Mouse (Mus musculus) MN1 (cell line): ENCODE measurements around the gene Armc2.

ENCODE experiments used
- DNase-seq: peaks from one replicate; pipeline ENCODE4 v3.0.0-alpha.2; 2016; ENCODE audit warnings: low spot score

The Armc2 gene

DNA sequence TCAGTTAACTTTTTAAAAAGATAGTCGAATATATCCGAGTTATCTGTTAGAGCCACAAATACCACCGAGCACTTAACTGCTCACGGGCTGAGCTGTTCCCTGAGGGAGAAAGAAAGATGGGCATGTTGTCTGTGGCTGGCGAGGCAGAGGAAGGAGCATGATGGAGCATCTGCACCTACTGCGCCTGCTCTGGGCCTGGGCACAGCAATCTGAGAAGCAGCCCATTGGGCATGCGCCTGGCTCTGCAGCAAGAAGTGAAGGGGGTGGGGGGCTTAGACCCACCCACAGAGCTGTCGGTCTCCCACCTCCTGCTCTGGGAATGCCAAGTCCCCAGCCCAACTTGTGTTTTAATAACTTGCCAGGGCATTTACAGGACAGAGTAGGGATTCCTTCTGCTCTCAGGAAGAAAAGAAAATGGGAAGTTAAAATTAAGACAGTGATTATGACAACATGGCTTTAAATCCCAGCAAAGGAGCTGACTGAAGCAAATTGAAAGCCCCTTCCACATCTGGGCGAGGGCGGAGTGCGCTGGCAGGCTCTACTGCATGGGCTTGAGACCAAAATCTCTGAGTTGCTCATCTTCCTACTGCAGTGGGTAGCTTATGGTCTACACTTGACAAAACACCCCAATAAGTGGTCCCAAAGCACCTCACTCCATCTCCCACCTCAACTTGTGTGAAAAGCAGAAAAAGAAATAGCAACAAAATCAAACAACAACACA, 50.2 kb downstream of the Armc2 start:
- DNase-seq, result no peak

DNA sequence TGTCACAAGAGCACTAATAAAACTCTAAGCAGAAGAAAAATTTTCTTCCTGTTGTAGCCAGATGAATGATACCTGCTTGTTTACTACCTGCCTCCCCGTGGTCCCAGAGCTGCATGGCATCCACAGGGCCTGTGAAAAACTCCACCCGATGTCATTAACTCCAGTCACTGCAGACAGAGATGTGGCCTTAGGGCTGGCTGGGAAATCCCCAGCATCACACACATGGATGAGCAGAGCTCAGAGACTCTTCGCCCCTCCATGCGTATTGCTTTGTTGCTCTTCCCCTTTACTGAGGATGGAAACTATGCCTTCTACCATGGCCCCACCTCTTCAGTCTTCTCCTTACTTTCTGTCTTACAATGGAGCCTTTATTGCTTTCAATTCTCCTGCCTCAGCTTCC, 55.5 kb downstream of the Armc2 start:
- no peak for DNase-seq

DNA sequence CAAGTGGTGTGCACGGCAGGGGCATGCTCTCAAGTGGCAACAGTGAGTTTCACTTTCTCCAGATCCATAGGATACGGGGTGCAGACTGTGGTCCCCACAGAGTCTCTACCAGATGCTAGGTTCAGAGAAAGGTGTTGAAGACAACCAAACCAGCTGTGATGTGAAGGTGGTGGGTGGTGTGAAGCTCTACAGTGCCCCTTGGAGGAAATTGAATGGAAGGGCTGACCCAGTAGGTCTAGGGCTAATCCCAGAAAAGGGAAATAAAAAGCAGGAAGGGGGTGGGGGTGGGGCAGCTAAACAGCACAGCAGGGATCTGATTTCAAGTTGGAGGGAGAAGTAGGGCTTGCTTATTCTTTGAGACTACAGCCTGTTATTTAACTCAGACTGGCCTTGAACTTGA, 58.4 kb downstream of the Armc2 start:
- no peak for DNase-seq

DNA sequence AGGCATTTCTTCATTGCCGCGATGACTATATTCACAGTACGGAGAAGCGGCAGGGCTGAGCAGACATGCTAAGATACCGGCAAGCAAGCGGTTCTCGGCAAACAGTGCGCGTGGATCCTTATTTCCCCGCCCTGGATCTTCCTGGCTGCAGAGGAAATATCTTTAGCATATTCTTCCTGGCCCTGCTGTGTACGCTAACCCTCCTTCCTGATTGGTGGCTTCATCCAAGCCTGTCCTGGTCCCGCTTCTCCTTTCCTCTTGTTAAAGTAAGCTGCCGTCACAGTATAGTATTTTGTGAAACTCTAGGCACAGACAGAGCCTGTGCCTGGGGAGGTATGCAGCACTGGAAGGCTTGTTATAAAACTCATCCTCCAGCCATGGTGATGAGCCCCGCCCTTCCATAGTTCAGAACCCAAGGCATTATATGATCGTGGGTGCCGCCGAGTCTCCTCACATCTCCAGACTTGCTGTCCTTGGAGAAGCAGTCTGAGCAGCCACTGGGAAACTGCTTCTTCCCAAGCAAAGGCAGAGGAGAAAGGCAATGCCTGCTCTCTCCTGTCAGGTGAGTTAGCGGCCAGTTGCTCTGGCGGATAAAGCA, 59.5 kb downstream of the Armc2 start:
- no peak for DNase-seq

DNA sequence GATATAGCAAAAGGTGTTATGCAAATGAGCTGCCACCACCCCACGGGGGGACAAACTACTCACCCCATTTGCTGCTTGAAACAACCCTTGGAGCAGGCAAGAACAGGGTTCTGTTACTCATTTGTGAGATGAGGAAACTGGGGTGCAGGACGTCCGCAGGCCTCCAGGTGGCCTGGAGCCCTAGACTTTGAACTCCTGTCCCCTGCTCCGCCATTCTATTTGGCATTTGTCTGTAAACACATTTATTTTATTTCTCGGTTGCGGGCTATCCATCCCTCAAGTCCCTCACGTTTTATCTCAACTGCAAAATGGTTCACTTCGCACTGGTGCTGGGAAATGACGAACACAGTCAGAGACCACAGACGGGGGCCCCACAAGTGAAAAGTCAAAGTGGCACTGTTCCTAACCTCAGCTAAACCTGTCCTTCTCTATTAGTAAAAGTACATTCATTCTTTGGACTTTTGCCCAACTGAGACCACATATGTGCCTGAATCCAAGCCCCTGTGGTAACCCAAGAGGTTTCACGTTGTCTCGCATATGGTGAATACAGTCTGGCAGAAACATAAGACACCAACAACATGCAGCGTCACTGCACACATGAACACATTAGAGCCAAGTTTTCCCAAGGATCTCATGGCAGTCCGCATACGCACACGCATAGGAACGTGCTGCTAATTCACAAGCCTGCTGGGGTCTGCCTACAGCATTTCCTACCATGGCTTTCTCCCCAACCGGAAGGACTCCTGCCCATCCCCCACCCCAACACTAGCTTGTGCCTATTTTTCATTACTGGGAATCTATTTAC, 60.6 kb downstream of the Armc2 start:
- DNase-seq, result no peak

DNA sequence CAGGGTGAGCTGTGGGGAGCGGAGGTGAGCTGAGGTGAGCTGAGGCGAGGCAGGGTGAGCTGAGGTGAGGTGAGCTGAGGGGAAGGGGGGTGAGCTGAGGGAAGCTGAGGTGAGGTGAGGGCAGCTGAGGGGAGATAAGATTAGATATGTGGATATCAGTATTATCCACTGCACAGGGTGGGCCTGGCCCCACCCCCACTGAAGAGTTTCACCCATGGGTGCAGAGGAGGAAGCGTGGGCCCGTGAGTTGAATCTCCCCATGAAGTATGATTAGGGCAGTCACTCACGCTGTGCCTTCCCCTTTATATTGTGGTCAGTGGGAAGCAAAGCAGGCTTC, 64.7 kb downstream of the Armc2 start:
- DNase-seq, result no peak

DNA sequence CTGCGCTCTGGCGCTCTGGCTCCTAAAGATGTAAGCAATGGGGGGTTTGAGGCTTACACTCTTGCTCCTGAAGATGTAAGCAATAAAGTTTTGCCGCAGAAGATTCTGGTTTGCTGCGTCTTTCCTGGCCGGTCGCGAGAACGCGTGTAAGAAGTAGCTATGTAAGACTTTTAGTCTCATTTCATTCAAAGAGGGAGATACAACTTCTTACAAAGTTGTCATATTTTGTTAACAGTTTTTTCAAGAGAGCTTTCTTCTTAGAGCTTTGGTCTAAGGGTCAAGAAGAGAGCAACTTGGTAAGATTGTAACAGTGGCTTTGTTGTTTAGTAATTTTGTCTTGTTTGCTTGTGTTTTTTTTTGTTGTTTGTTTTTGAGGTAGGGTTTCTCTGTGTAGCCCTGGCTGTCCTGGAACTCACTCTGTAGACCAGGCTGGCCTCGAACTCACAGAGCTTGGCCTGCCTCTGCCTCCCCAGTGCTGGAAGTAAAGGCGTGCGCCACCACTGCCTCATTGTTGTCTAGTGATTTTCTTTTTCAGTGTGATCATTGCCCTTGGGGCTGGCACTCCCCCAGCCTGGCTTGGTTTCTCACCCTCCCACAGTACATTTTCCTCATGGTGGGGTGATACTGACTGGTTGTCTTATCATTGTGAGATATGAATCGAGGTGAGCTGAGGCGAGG, 65.3 kb downstream of the Armc2 start:
- no peak for DNase-seq

DNA sequence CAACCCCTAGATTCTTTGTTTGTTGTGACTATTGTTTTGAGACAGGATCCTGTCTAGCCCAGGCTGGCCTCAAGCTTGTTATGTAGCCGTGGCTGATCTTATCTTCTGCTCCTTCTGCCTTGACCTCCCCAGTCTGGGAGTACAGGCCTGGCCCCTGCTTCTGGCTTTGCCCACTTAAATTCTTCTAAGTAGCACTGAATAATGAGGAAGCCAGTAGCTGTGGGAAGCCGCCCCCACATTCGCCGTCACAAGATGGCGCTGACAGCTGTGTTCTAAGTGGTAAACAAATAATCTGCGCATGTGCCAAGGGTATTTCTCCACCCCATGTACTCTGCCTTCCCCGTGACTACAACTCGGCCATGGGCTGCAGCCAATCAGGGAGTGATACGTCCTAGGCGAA, 65.9 kb downstream of the Armc2 start:
- peak; percentile 70 for DNase-seq

DNA sequence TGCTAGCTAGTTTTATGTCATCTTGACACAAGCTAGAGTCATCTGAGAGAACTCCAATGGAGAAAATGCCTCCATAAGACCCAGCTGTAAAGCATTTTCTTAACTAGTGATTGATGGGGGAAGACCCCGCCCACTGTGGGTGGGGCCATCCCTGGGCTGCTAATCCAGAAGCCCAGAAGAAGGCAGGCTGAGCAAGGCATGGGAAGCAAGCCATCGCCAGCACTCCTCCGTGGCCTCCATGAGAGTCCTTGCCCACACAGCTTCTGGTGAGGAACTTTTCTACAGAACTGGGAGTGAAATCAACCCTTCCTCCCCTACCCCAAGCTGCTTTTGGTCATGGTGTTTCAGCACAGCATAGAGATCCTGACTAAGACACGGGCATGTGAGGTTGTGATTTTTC, 79.2 kb downstream of the Armc2 start:
- no peak for DNase-seq

DNA sequence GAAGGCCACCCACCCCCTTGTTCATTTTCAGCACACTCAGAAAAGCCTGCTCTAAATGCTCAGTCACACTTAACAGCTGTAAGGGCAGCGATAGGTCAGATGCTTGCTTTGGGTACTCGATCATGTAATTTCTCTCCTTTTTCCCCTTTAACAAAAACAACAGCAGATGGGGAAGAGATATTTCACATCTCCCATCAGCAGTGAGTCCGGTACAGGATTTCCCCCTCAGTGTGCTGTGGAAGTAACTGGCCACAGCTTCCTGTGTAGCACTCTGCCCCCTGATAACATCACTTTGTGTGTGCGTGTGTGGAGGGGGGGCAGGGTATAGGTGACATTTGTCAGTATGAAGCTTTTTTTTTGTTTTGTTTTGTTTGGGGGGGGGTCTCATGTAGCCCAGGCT, 81.1 kb downstream of the Armc2 start:
- DNase-seq, result no peak

DNA sequence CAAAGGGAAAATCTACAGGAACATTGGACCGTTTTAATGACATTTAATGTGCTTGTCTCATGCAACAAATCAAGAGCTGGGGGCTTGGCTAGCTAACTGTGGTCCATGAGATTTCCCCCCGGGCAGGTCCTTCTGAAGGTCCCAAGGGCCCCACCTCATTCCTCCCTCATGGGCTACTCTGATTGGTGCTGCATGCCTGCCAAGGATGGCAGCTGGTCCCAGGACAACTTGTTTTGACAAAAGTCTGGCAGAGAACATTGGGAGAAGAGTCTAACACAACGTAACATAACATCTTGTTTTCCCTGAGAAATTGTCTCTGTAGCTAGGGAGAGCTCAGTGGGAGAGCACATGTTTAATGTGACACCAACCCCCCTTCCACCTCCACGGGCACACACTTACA, 82.1 kb downstream of the Armc2 start:
- peak; percentile 25 for DNase-seq

DNA sequence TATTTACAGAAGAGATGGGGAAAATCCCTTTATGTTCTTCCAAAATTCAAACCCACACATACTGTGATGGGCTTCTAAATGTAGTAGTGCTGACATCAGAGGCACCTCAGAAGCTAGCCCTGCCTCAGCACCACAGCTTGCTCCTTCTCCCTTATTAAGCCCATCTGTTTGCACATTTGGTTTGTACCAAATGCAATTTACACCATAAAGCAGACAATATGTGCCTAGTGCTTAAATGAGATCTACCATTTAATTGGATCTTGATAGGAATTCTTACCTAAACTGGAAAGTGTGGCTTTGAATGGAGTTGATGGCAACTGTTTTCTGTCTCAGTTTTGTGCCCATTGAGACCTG, 82.8 kb downstream of the Armc2 start:
- peak; percentile 46 for DNase-seq

DNA sequence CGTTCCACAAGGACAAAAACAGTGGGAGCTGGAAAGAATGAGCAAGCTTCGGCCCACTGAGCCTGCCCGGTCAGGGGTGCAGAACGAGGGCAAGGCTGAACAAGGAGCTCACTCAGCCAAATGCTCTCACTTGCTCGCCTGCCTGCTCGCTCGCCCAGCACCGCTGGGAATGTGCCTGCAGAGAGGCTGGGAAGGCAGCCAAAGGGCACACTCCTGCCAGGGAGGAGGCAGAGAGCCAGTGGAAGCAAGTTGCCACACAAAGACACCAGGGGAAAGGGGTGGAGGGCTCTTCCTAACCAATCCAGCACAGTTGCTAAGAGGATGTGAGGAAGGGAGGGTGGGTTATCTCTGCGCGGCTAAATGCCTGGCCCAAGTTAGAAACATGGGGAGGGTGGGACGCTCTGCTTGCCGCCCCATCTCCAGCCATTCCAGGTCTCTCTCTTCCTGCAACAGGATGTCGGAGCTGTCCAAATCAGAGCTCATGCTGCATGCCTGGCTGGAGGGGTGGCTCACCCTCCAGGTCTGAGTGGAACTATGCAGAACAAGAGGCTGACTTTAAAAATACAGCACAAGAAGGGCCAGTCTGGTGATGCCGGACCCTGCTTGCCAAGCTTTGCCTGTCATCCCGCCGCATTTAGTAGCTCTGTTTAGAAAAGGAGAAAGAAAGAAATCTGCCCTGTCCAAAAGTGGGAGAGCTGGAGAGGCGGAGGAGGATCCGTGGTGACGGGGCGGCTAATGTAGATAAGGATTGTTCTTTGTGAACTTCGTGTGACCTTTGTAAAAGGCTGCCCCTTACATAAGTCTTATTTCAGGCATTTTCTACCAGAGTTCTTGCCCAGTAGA, 83.4 kb downstream of the Armc2 start:
- DNase-seq, result peak; percentile 97

DNA sequence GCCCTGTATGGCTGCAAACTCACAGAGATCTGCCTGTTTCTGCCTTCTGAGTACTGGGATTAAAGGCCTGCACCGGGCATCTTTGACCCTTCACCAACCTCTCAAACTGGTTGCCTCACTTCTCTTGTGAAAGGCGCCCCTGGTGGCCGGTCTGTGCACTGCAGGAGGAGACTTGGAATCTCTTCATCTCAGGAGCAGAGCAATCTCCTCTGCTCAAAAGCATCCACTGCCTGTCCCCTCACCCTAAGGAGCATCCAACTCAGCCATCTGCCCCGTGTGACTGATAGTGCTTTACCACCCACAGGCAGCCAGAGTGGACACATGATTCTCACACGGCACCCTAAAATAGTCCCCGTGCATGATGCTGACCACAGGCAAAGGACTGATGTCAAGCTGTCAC, 84.7 kb downstream of the Armc2 start:
- peak; percentile 74 for DNase-seq

DNA sequence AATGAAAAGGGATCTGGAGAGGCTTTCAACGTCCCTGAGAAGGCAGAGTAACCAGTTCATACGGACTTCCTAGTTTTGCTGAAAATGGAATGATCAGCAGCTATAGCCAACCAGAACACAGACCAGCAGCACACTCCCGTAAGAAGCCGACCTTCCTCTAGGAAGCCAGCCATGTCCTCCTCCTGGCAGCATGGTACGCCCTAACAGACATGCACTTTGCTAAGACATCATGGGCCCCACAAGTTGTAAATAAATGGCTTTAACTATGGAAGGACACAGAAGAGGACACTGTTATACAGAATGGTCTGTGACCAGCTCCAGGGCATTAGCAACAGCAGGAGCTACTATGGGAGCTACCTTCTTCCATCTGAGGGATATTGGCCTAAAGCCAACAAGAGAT, 85.3 kb downstream of the Armc2 start:
- DNase-seq, result no peak

DNA sequence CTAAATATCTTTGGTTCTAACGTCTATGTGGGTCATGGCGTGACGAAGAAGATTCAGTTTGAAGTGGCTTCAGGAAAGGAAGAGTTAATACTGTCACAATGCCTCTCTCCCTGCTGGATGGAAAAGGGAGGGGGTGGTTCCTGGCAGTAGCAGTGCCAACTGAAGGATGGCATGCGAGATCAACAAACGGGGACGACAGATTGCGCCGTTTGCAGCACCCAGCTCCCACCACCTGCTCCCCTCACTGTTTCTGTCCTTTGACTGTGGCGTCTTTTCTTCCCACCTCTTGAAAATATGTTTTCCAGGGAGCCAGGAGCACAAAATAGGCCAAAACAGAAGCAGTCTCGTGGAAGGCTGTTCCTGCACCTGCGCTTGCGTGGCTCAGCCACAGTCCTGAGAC, 86.3 kb downstream of the Armc2 start:
- no peak for DNase-seq

DNA sequence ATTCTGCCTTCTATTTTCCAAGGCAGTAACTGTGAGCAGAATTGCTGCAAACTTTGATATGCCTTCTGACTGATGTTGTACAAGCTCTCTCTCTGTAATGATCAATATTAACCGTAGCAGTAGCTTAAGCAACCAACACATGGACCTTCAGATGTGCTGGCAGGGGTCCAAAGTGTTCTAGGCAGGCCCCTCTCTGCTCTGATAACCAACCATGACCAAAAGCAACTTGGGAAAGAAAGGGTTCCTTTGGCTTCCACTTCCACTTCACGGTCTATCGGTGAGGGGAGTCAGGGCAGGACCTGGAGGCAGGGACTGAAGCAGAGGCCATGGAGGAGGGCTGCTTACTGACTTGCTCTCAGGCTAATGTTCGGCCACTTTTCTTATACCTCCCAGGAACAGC, 87.3 kb downstream of the Armc2 start:
- no peak for DNase-seq

DNA sequence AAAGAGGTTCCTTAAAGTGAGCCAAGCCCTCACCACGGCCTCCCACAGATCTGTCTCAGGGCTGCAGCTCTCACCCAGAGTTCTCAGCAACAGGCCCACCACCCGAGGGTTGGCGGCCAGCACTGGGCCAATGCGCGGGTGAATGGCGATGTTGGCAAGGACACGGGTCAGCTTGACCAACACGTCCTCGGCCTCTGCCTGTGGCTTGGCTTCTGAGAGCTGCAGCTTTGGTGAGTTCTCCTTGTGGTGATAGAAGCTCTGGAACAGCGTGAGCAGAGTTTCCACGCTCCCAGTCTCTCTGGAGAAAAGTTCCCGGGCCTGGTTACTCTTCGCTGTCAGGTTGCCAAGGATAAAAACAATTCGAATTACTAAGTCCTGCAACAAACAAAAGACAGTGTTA, 91.5 kb downstream of the Armc2 start:
- no peak for DNase-seq

DNA sequence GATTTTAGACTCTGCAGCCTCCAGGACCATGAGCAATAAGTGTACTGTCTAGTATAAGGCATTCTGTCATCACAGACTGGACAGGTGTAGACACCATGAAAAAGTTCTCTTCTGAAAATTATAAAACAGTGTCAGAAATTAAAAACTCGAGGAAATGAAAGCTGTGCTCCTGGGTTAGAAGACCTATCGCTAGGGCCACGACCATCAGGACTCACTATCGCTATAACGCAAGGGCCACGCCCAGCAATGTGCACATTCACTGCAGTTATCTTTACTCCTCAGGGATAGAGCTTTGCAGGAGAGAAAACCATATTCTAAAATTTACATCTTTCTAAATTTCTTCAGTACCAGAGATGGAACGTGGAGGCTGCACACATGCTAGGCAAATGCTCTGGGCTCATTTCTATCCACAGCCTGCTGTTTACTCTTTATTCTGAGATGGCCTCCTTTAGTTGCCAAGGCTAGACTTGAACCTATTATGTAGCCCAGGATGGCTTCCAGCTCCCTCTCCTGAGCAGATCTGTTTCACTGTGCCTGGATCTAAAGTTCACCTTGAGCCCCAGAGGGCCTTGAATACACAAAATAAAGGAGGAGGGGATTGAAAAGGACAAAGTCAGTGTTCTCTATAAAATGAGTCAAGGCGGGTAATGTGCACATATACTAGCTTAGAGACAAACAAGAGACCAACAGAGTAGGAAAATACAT, 105.8 kb downstream of the Armc2 start:
- no peak for DNase-seq

DNA sequence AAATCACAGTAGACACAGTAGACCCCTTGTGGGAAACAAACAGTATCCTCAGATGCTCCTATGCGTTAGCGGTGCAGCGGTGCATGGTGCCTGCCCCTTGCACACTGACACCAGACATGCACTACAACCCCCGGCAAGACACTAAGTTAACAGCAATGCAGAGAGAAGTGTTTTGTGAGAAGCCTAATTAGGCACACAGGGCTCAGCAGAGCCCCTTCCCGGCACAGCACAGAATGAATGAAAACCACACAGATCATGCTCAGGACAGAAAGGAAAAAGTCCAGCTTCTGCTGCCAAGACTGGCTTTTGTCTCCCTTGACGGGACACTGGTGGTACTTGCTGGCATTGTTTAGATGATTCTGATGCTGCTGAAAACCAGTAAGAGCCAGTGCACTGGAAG, 109.3 kb downstream of the Armc2 start:
- no peak for DNase-seq

DNA sequence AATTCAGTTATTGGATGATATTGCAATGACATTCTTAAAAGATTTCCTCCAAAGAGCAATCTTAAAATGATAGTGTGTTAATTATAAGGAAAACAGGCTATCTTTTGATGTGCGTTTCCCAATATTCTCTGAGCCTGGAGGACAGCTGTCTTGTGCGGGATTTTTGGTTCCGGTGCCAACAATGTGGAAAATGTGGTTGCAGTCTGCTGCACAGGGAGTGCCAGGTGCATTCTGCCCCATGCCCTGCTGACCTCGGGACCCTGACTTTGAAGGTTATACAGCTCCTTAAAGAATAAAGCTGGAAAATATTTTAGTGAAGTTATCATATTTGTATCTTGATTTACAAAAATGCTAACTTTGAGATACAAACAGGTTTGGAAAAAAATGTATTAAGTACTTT, 110.3 kb downstream of the Armc2 start:
- no peak for DNase-seq

DNA sequence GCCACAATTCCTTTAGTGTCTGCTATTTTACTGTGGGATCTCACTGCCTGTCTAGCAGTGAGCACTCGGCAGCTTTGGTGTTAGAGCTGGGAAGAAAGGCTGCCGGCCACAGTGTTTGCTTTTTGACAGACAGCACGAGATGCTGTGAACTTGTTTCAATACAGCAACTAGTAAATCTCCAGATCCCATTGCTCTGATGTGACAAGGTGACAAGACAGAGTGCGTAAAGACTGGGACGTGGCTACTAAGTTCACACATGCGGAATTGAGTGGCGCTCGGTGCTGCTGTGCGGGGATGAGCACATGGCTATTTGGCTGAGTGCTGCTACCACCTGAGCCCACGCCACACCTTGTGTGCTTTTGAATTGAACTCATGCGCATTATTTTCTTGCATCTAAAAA, 110.8 kb downstream of the Armc2 start:
- no peak for DNase-seq
